Mouse (Mus musculus) v-Abl transformed pro-B cells (cell line): ENCODE data around the gene Cinp.
"Not testable (repeated sequence)": the region's sequence is repeated elsewhere in the genome, so short reads cannot be mapped to it uniquely, and the experiment has no call there.

Experiments
- in situ Hi-C, 2 experiments: fragments of 400-800 bp; cut with MboI; formaldehyde crosslinking; loops; one replicate each; pipeline ENCODE4 v1.15.1; 2025; ENCODE audit not compliant: unreplicated experiment in 2 of 2

The Cinp gene

GRCm38 (mm10) chr12:110864008-110864407, 24.9 kb downstream of the Cinp start:
- in situ Hi-C loops, result no loop called here

- in situ Hi-C loops, result no loop called here
Observed at GRCm38 (mm10) chr12:110861256-110861655, 27.7 kb downstream of the Cinp start.

GRCm38 (mm10) chr12:110860293-110860692, 28.7 kb downstream of the Cinp start:
- in situ Hi-C loops, result no loop called here

GRCm38 (mm10) chr12:110858681-110859080, 30.3 kb downstream of the Cinp start:
- in situ Hi-C loops, result not testable (repeated sequence)

GRCm38 (mm10) chr12:110857196-110857595, 31.7 kb downstream of the Cinp start:
- in situ Hi-C loops, result no loop called here

- in situ Hi-C loops, result no loop called here
Observed at GRCm38 (mm10) chr12:110854786-110855737, 33.9 kb downstream of the Cinp start.

GRCm38 (mm10) chr12:110851923-110852322, 37.0 kb downstream of the Cinp start:
- in situ Hi-C loops, result no loop called here

- in situ Hi-C loops, result no loop called here
Observed at GRCm38 (mm10) chr12:110851414-110851813, 37.5 kb downstream of the Cinp start.

GRCm38 (mm10) chr12:110850929-110851256, 38.1 kb downstream of the Cinp start:
- in situ Hi-C loops, result no loop called here

GRCm38 (mm10) chr12:110850010-110850928, 38.7 kb downstream of the Cinp start, which contains the start of gene Zfp839:
Gene Zfp839 (plus strand): TSS chr12:110850253.
- in situ Hi-C loops, result no loop called here

GRCm38 (mm10) chr12:110846191-110846765, 42.7 kb downstream of the Cinp start:
- in situ Hi-C loops, result loop anchor here (5.0 to 10.0 kb wide), 4 partner anchors 139 to 401 kb away; partner anchors contain the start of genes 1700001K19Rik (in 1 of the 2) and Ppp2r5c (in 1 of the 2)

GRCm38 (mm10) chr12:110845131-110845880, 43.6 kb downstream of the Cinp start:
- in situ Hi-C loops, result loop anchor here (5.0 to 10.0 kb wide), 4 partner anchors 139 to 401 kb away; partner anchors contain the start of genes 1700001K19Rik (in 1 of the 2) and Ppp2r5c (in 1 of the 2)

- in situ Hi-C loops, result loop anchor here (5.0 to 10.0 kb wide), 7 partner anchors 140 to 402 kb away; partner anchors contain the start of genes 1700001K19Rik (in 1 of the 2), Dync1h1 (in 1 of the 2) and Ppp2r5c (in 1 of the 2)
Observed at GRCm38 (mm10) chr12:110844227-110845130, 44.5 kb downstream of the Cinp start.

- in situ Hi-C loops, result loop anchor here (5.0 to 10.0 kb wide), 6 partner anchors 141 to 401 kb away; partner anchors contain the start of genes 1700001K19Rik (in 1 of the 2), Dync1h1 (in 1 of the 2) and Ppp2r5c (in 1 of the 2)
Observed at GRCm38 (mm10) chr12:110843194-110844048, 45.5 kb downstream of the Cinp start.

GRCm38 (mm10) chr12:110841731-110842493, 47.0 kb downstream of the Cinp start:
- in situ Hi-C loops, result loop anchor here (5.0 to 10.0 kb wide), 6 partner anchors 143 to 400 kb away; partner anchors contain the start of genes 1700001K19Rik (in 1 of the 2), Dync1h1 (in 1 of the 2) and Ppp2r5c (in 1 of the 2)
